Mouse (Mus musculus): ENCODE data around the gene Alg11.

Alg11 gene

DNA sequence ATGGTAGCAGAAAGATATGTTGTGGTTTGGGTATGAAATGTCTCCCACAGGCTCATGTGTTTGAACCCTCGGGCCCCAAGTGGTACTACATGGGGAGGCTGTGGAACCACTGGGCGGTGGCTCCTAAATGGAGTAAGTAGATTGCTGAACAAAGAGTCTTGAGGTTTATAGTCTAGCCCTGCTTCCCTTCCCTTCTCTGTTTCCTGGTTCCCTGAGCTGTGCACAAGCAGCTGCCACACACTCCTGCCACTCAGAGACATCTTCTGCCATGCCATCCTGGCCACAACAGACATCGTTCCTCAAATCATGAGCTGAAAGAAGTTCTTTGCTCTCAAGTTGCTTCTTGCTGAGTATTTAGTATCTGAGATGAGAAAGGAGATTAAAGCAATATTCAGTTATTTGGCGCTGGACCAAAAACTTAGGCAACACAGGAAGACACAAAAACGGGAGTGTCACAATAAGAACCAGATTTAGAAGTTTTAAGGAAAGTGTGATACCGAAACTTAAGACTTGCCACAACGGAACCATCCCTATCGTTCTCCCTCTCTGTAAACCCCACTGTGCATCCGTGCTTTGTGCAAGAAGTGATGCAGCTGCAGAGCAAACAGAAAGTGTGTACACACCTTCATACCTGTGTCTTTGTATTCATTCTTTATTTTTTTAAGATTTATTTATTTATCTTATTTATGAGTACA is 18.9 kb downstream of the Alg11 start:
- DNase-seq = no peak

DNA sequence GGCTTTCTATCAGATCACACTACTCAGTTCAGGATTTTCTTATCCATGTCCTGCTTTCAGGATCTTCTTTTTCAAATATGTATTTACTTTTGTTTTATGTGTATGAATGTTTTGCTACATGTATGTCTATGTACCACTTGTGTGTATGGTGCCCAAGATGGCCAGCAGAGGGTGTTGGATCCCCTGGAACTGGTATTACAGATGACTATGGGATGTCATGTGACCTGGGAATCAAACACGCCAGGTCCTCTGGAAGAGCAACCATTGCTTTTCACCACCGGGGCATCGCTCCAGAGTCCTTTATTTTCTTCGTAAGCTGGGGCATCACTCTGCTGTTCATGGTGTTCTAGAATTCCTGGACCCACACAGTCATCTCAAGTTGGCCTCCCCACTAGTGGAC is 28.7 kb downstream of the Alg11 start:
- no peak for DNase-seq

DNA sequence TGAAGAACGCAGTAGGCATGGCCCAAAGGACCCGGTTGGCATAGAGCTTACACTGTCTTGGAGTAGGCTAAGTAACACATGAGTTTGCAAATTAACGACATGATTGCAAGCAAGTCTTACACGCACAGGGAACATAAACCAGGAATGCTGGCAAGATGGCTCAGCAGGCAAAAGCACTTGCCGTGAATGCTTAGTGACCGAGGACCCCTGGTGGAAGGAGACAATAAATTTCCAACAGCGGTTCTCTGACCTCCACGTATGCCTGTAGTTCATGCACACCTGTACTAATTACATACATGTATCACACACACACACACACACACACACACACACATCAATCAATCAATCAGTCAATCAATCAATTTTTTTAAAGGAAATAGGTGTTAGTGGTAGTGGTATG is 31.0 kb downstream of the Alg11 start:
- no peak for DNase-seq

DNA sequence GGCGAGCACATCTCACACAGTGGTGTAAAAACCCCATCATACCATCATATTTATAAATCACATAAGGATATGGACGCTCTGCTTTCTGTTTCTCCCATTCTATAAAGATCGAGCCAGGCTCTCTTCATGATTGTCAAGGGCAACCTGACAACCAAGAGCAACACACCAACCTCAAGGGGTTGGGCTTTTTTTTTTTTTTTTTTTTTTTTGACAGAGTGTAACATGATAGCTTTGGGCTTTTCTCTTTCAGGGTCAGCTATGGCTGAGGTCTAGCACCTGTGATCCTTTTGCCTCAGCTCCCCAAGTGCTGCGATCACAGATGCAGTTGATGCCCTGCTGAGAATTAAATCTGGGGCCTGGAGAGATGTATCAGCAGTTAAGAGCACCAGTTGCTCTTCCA is 46.5 kb downstream of the Alg11 start:
- DNase-seq = no peak

Data from lung, adult 18-20 months (tissue).